Mouse (Mus musculus) cerebellum, adult 9-11 months (tissue): ENCODE measurements around the gene Mier2.
A peak's percentile ranks its signal among the peaks of the same experiment; 100 is the strongest.

ENCODE experiments used
- DNase-seq: peaks from one replicate; pipeline ENCODE4 v3.0.0; 2022

Mier2 gene

DNA sequence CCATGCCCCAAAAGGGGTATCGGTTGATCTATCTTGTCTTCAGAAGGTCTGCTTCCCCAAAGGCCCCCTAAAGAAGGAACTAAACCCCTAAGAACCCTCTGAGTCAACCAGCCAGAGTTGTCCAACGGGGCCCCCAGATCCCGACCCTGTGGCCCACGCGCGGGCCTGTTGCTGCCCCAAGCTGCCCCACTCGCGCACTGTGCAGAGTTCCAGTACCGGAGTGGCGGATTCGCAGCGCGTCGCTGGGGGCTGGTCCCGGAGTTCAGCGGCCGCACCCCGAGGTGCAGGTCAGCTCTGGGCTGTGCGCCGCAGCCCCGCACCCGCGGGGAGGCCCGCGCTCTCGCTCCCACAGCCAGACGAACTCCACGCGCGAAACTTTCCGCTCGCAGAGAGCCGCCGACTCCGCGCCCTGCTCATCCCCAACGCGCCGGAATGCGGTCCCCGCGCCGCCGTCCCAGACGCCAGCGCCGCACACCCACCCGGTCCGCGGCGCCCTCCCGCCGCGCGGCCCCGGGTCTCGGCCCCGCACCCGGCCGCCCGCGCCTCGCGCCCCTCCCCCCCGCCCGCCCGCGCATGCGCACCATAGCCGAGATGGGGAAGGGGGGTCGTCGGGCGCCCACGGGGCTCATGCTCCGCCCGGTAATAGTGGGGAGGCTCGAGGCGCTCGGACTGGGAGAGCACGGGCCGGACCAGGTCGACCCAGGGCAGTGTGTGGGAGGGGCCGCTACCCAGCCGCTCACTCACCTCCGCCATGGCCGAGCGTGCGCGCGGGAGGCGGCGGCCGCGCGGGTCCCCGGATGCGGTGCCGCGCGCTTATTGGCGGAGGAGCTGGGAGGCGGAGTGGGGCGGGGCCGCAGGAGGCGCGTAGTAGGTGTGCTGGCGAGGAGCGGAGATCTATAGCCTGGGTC is at the start of gene Mier2:
TSS of gene Mier2 (minus strand) at position 870 of the 908 bp plus-strand sequence.
- DNase-seq, result peak; percentile 90

- no peak for DNase-seq
These were observed 42.9 kb upstream of the Mier2 start for GRCm38 (mm10) chr10:79597936-79598230.

- DNase-seq, result no peak
These were observed 42.3 kb upstream of the Mier2 start for GRCm38 (mm10) chr10:79597051-79597935.

DNA sequence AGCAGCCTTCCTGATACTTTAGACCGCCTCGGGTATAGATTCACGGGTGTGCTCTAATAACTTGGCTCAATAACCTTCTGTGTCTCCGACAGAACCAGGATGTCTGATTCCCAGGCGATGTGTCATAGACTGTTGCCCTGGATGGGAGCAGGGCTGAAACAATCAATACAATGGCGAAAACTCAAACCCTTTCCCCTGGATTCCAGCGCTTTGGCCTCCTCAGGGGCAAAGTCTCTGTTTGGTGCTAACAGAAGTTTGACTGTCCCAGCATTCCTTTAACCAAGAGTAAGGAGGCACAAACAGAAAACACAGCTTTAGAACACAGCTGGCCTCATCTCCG is 40.6 kb upstream of the Mier2 start:
- DNase-seq, result no peak

- peak; percentile 66 for DNase-seq
These were observed 40.0 kb upstream of the Mier2 start for GRCm38 (mm10) chr10:79594872-79595589.

- no peak for DNase-seq
These were observed 39.1 kb upstream of the Mier2 start for GRCm38 (mm10) chr10:79594111-79594510.

GRCm38 (mm10) chr10:79590702-79591101 is 35.7 kb upstream of the Mier2 start:
- DNase-seq, result no peak

DNA sequence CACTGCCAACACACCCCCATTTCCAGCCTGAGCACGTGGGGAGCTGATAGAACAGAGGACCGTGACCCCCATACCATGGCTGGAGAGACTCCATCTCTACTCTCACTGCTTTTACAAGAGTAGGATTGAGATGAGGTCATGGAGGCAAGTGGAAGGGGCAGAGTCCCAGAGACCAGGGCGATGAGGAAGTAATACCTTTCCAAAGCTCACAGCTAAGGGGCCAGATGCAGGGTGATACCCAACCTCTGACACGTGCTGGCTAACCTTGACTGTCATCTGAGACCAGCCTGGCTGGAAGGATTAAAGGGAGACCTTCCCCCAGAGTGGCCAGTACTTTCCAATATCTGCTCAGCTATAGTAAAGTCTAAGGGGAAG is 32.7 kb upstream of the Mier2 start:
- no peak for DNase-seq

GRCm38 (mm10) chr10:79587061-79587751 is 32.2 kb upstream of the Mier2 start, which contains the start of gene Theg:
Theg (minus strand) TSS chr10:79587331.
- no peak for DNase-seq

- DNase-seq, result no peak
These were observed 31.2 kb upstream of the Mier2 start for GRCm38 (mm10) chr10:79586243-79586642.

DNA sequence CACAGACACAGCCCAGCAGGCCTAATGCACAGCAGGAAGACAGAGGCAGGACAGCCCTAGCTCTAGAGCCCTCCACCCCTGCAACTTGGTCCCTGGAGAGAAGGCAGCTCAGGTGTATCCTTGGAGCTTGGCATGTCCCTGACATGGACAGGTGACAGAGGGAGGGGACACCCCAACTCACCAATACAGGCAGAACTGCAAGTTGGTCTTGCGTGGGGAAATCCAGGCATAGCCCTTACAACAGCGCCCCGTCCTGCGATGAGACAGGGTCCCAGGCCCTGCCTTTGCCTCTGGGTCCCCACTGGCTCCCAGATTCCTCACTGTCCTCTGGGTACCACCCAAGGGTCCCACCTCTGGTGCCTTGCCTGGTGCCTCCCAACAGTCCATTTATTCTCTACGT is 30.7 kb upstream of the Mier2 start:
- DNase-seq, result no peak

- no peak for DNase-seq
These were observed 30.1 kb upstream of the Mier2 start for GRCm38 (mm10) chr10:79585136-79585535.

- no peak for DNase-seq
These were observed 29.4 kb upstream of the Mier2 start for GRCm38 (mm10) chr10:79584426-79584825.

- no peak for DNase-seq
These were observed 29.0 kb upstream of the Mier2 start for GRCm38 (mm10) chr10:79584021-79584420.

DNA sequence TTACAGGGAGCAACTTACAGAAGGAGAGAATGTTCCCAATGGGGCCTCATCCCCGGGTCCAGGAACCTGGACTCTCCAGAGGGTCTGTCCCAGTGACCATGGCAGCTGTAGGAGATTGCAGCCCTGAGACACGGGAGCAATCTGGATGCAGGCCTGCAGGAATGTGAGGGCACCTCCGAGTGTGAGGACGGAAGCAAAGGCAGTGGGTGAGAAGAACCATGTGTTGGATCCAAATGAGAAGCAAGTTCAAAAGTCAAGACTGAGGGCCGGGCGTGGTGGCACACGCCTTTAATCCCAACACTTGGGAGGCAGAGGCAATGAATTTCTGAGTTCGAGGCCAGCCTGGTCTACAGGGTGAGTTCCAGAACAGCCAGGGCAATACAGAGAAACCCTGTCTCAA is 26.5 kb upstream of the Mier2 start:
- DNase-seq, result no peak

DNA sequence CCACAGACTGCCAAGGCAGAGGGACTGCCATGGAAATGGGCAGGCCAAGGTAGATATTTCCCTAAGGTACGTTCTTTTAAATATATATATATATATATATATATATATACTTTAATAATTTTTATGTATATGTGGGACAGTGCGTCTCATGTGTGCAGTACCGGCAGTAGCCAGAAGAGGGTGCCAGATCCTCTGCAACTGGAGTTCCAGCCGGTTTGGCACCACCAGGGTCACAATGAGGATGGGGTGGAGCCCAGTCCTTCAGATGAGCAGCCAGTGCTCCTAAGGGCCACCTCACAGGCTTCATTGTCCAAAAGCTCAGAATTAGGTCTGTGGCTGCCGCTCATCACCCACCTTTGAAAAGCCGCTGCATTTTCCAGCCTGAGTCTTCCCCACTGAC is 25.8 kb upstream of the Mier2 start:
- DNase-seq, result no peak

DNA sequence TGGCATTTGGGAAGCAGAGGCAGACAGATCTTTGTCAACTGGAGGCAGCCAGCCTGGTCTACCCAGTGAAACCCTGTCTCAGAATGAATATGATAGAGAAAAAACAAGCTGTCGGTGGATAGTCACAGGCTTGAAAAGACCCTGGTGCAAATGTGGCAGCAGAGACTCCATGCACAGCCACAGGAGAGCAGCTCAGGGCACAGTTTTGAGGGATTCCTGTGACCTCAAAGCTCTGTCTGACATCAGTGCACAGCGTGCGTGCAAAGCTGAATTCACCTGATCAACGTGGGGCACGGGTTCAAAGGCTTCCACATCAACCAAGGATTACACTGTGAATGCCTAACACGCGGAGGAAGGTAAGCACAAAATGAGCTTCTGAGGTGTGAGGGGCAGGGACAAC is 25.4 kb upstream of the Mier2 start:
- DNase-seq, result no peak

DNA sequence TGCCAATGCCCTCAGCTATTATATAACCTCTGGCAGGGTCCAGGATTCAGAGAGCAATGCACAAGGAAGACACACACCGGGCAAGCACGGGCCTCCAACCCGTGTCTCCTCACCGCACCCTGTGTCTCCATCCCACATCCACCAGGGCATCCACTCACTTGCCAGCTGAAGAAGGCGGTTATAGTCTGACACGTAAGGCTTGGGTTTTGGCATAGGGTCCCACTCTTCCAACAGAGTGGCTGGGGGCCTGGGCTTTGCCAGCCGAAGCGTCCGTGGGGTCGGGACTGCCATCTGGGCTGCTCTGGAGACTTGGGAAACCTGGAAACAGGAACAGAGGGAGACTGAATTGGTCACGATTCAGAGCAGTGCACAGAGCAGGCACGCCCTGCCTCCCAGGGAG is 24.8 kb upstream of the Mier2 start:
- DNase-seq, result no peak

GRCm38 (mm10) chr10:79578891-79579290 is 23.9 kb upstream of the Mier2 start:
- DNase-seq, result no peak

GRCm38 (mm10) chr10:79578276-79578675 is 23.3 kb upstream of the Mier2 start:
- no peak for DNase-seq

GRCm38 (mm10) chr10:79577376-79577775 is 22.4 kb upstream of the Mier2 start:
- DNase-seq, result no peak

DNA sequence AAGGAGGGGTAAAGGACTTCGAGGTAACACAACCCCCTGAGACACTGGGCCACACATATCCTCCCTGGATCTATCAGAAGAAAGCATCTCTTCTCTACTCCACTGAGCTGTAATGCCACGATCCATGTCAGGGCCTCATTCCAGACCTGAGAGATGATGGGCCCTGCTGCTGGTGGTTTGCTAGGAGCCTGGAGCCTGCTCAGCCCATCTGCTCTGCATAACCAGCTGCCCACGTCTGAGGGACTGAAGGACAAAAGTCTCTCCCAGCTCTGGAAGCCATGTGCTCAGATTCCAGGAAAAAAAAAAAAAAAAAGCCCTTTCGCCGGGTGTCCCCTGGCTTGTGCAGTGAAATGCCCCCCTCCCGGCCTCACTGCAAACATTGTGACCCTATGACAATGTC is 20.8 kb upstream of the Mier2 start:
- DNase-seq, result no peak

GRCm38 (mm10) chr10:79574796-79575195 is 19.8 kb upstream of the Mier2 start:
- no peak for DNase-seq
